Mouse (Mus musculus) layer of hippocampus, adult 18-20 months (tissue): Measurements from ENCODE around the gene Rps26. TPM values are rescaled to one million over a fixed set of nuclear protein-coding genes. Genes with fewer than 3 reads are reported as not detected.

Experiments
- microRNA-seq, 2 experiments: library from miRNA; unstranded; fragments of <30 nt; microRNA quantifications; one replicate each; pipeline ENCODE4 v1.2.0; 2021
- total RNA-seq, 2 experiments: library from RNA; stranded (reverse); gene quantifications; 2 replicates each; pipeline ENCODE4 v1.2.3; 2021

Gene Rps26
- total RNA-seq, 2 experiments from 2014 or later: 273 to 330 TPM

Small RNA genes within 50 kb of the gene (microRNA-seq; reads per million reads assigned to microRNA genes)
- gene Mir6917: 0 to 0.25 reads per million in 2 experiments

Other genes with a start within 250 kb of the Rps26 start
- gene Ankrd52, start 249.6 kb downstream of the Rps26 start, total RNA-seq: 10 to 100 TPM; 45.4 to 49.6 TPM
- under 1 TPM in 1 of 2 experiments, not detected in 1; 0.37 TPM for gene Slc39a5, start 225.5 kb downstream of the Rps26 start, total RNA-seq
- gene Nabp2, start 215.3 kb downstream of the Rps26 start, total RNA-seq: 10 to 100 TPM; 96.5 to 98.5 TPM
- 10 to 100 TPM; 74.0 to 76.8 TPM for gene Rnf41, start 215.1 kb downstream of the Rps26 start, total RNA-seq
- 100 to 1,000 TPM; 242 to 261 TPM for gene Smarcc2, start 167.5 kb downstream of the Rps26 start, total RNA-seq
- 100 to 1,000 TPM; 526 to 539 TPM for gene Myl6, start 132.6 kb downstream of the Rps26 start, total RNA-seq
- gene Myl6b, start 128.1 kb downstream of the Rps26 start, total RNA-seq: 10 to 100 TPM; 20.7 to 21.2 TPM
- gene Esyt1, start 100.9 kb downstream of the Rps26 start, total RNA-seq: 1 to 10 TPM; 6.2 to 6.3 TPM
- 10 to 100 TPM; 13.6 to 15.6 TPM for gene Zc3h10, start 79.0 kb downstream of the Rps26 start, total RNA-seq
- gene Rpl41, start 77.4 kb downstream of the Rps26 start, total RNA-seq: 1,000 to 10,000 TPM; 1,532 to 1,582 TPM
- 10 to 100 TPM; 60.4 to 61.7 TPM for gene Pa2g4, start 60.8 kb downstream of the Rps26 start, total RNA-seq
- 1 to 10 TPM; 7.1 to 7.5 TPM for gene Erbb3, start 37.1 kb downstream of the Rps26 start, total RNA-seq
- 10 to 100 TPM; 15.5 to 16.5 TPM for gene Ikzf4, start 19.2 kb upstream of the Rps26 start, total RNA-seq
- gene Suox, start 47.3 kb upstream of the Rps26 start, total RNA-seq: 10 to 100 TPM; 12.8 to 13.9 TPM
- 100 to 1,000 TPM; 133 to 138 TPM for gene Rab5b, start 69.5 kb upstream of the Rps26 start, total RNA-seq
- gene Pmel, start 77.4 kb upstream of the Rps26 start, total RNA-seq: under 1 TPM; 0.20 to 0.25 TPM
- gene Cdk2, start 78.3 kb upstream of the Rps26 start, total RNA-seq: 1 to 10 TPM; 1.4 to 2.6 TPM
- gene Dgka, start 118.1 kb upstream of the Rps26 start, total RNA-seq: 10 to 100 TPM; 10.9 to 12.8 TPM
- 10 to 100 TPM; 25.1 to 26.2 TPM for gene Pym1, start 121.1 kb upstream of the Rps26 start, total RNA-seq
- gene Mmp19, start 164.2 kb upstream of the Rps26 start, total RNA-seq: under 1 TPM; 0.43 to 0.50 TPM
- 10 to 100 TPM; 63.8 to 64.8 TPM for gene Dnajc14, start 177.3 kb upstream of the Rps26 start, total RNA-seq
- gene Tmem198b, start 177.6 kb upstream of the Rps26 start, total RNA-seq: 1 to 10 TPM; 7.9 to 8.1 TPM
- gene Sarnp, start 190.6 kb upstream of the Rps26 start, total RNA-seq: 10 to 100 TPM; 37.7 to 38.2 TPM
- 10 to 100 TPM in 1 of 2 experiments, 1 to 10 TPM in 1; 9.3 to 10.4 TPM for gene Ormdl2, start 194.9 kb upstream of the Rps26 start, total RNA-seq